Mouse (Mus musculus): ENCODE measurements around the gene Olfr1148. TPM values are rescaled to one million over a fixed set of nuclear protein-coding genes. Genes with fewer than 3 reads are reported as not detected.

Gene Olfr1148
- not detected in 2 replicates for total RNA-seq (2015)
- not detected in 2 replicates for total RNA-seq (2017)

GRCm38 (mm10) chr2:87830233-87830632 is at the start of gene Olfr1148:
TSS of gene Olfr1148 (plus strand) at chr2:87830533.
- ATAC-seq (replicated peaks; ENCODE audit: poor library complexity) = no peak

GRCm38 (mm10) chr2:87800292-87800691 is 30.0 kb upstream of the Olfr1148 start, which contains the start of gene Olfr1143:
TSS of gene Olfr1143 (plus strand) at chr2:87800592.
- ATAC-seq (replicated peaks; ENCODE audit: poor library complexity) = no peak

GRCm38 (mm10) chr2:87809522-87809921 is 20.8 kb upstream of the Olfr1148 start, which contains the start of gene Olfr1145:
TSS of gene Olfr1145 (plus strand) at chr2:87809822.
- ATAC-seq (replicated peaks; ENCODE audit: poor library complexity) = no peak

- ATAC-seq (replicated peaks; ENCODE audit: poor library complexity) = no peak
These were observed 13.4 kb downstream of the Olfr1148 start, which contains the start of gene Olfr1150-ps1 for GRCm38 (mm10) chr2:87843693-87844092. TSS of gene Olfr1150-ps1 (plus strand) at chr2:87843993.

- ATAC-seq (replicated peaks; ENCODE audit: poor library complexity) = no peak
These were observed 25.2 kb downstream of the Olfr1148 start, which contains the start of gene Olfr1151 for GRCm38 (mm10) chr2:87855562-87855961. TSS of gene Olfr1151 (plus strand) at chr2:87855862.

GRCm38 (mm10) chr2:87866192-87866591 is 35.9 kb downstream of the Olfr1148 start, which contains the start of gene Olfr1152:
TSS of gene Olfr1152 (plus strand) at chr2:87866492.
- no peak for ATAC-seq (replicated peaks; ENCODE audit: poor library complexity)

Other genes starting within 250 kb of the Olfr1148 start
- gene Olfr1130, start 224.3 kb upstream of the Olfr1148 start, total RNA-seq (2015) = not detected in 2 replicates
- not detected in 2 replicates for gene Olfr1130, start 224.3 kb upstream of the Olfr1148 start, total RNA-seq (2017)
- gene Olfr1131, start 203.4 kb upstream of the Olfr1148 start, total RNA-seq (2015) = not detected in 2 replicates
- gene Olfr1131, start 203.4 kb upstream of the Olfr1148 start, total RNA-seq (2017) = not detected in 2 replicates
- gene Olfr1132, start 193.0 kb upstream of the Olfr1148 start, total RNA-seq (2015) = not detected in 2 replicates
- not detected in 2 replicates for gene Olfr1132, start 193.0 kb upstream of the Olfr1148 start, total RNA-seq (2017)
- not detected in 2 replicates for gene Olfr1133, start 183.2 kb upstream of the Olfr1148 start, total RNA-seq (2015)
- not detected in 2 replicates for gene Olfr1133, start 183.2 kb upstream of the Olfr1148 start, total RNA-seq (2017)
- not detected in 2 replicates for gene Olfr1134, start 172.1 kb upstream of the Olfr1148 start, total RNA-seq (2015)
- not detected in 2 replicates for gene Olfr1134, start 172.1 kb upstream of the Olfr1148 start, total RNA-seq (2017)
- gene Olfr1135, start 156.9 kb upstream of the Olfr1148 start, total RNA-seq (2015) = not detected in 2 replicates
- not detected in 2 replicates for gene Olfr1135, start 156.9 kb upstream of the Olfr1148 start, total RNA-seq (2017)
- gene Olfr1136, start 136.6 kb upstream of the Olfr1148 start, total RNA-seq (2015) = not detected in 2 replicates
- gene Olfr1136, start 136.6 kb upstream of the Olfr1148 start, total RNA-seq (2017) = not detected in 2 replicates
- not detected in 2 replicates for gene Olfr1137, start 117.4 kb upstream of the Olfr1148 start, total RNA-seq (2015)
- gene Olfr1137, start 117.4 kb upstream of the Olfr1148 start, total RNA-seq (2017) = not detected in 2 replicates
- gene Olfr1138, start 90.6 kb upstream of the Olfr1148 start, total RNA-seq (2015) = not detected in 2 replicates
- not detected in 2 replicates for gene Olfr1138, start 90.6 kb upstream of the Olfr1148 start, total RNA-seq (2017)
- gene Olfr1140, start 86.8 kb upstream of the Olfr1148 start, total RNA-seq (2015) = not detected in 2 replicates
- not detected in 2 replicates for gene Olfr1140, start 86.8 kb upstream of the Olfr1148 start, total RNA-seq (2017)
- not detected in 2 replicates for gene Olfr1141, start 76.5 kb upstream of the Olfr1148 start, total RNA-seq (2015)
- not detected in 2 replicates for gene Olfr1141, start 76.5 kb upstream of the Olfr1148 start, total RNA-seq (2017)
- not detected in 2 replicates for gene Olfr152, start 51.0 kb upstream of the Olfr1148 start, total RNA-seq (2015)
- gene Olfr152, start 51.0 kb upstream of the Olfr1148 start, total RNA-seq (2017) = not detected in 2 replicates
- gene Olfr1143, start 29.9 kb upstream of the Olfr1148 start, total RNA-seq (2015) = not detected in 2 replicates
- gene Olfr1143, start 29.9 kb upstream of the Olfr1148 start, total RNA-seq (2017) = not detected in 2 replicates
- not detected in 2 replicates for gene Olfr1145, start 20.7 kb upstream of the Olfr1148 start, total RNA-seq (2015)
- not detected in 2 replicates for gene Olfr1145, start 20.7 kb upstream of the Olfr1148 start, total RNA-seq (2017)
- not detected in 2 replicates for gene Olfr1150-ps1, start 13.5 kb downstream of the Olfr1148 start, total RNA-seq (2015)
- not detected in 2 replicates for gene Olfr1150-ps1, start 13.5 kb downstream of the Olfr1148 start, total RNA-seq (2017)
- gene Olfr1151, start 25.3 kb downstream of the Olfr1148 start, total RNA-seq (2015) = not detected in 2 replicates
- gene Olfr1151, start 25.3 kb downstream of the Olfr1148 start, total RNA-seq (2017) = not detected in 2 replicates
- not detected in 2 replicates for gene Olfr1152, start 36.0 kb downstream of the Olfr1148 start, total RNA-seq (2015)
- gene Olfr1152, start 36.0 kb downstream of the Olfr1148 start, total RNA-seq (2017) = not detected in 2 replicates
- gene Olfr1153, start 64.4 kb downstream of the Olfr1148 start, total RNA-seq (2015) = not detected in 2 replicates
- not detected in 2 replicates for gene Olfr1153, start 64.4 kb downstream of the Olfr1148 start, total RNA-seq (2017)
- not detected in 2 replicates for gene Olfr1154, start 74.6 kb downstream of the Olfr1148 start, total RNA-seq (2015)
- not detected in 2 replicates for gene Olfr1154, start 74.6 kb downstream of the Olfr1148 start, total RNA-seq (2017)
- gene Olfr1155, start 114.6 kb downstream of the Olfr1148 start, total RNA-seq (2015) = not detected in 2 replicates
- not detected in 2 replicates for gene Olfr1155, start 114.6 kb downstream of the Olfr1148 start, total RNA-seq (2017)
- not detected in 2 replicates for gene Olfr1156, start 122.6 kb downstream of the Olfr1148 start, total RNA-seq (2015)
- not detected in 2 replicates for gene Olfr1156, start 122.6 kb downstream of the Olfr1148 start, total RNA-seq (2017)
- not detected in 2 replicates for gene Olfr1157, start 137.8 kb downstream of the Olfr1148 start, total RNA-seq (2015)
- not detected in 2 replicates for gene Olfr1157, start 137.8 kb downstream of the Olfr1148 start, total RNA-seq (2017)
- not detected in 2 replicates for gene Olfr74, start 144.1 kb downstream of the Olfr1148 start, total RNA-seq (2015)
- not detected in 2 replicates for gene Olfr74, start 144.1 kb downstream of the Olfr1148 start, total RNA-seq (2017)
- gene Olfr1158, start 159.6 kb downstream of the Olfr1148 start, total RNA-seq (2015) = not detected in 2 replicates
- not detected in 2 replicates for gene Olfr1158, start 159.6 kb downstream of the Olfr1148 start, total RNA-seq (2017)
- not detected in 2 replicates for gene Olfr1160, start 177.7 kb downstream of the Olfr1148 start, total RNA-seq (2015)
- not detected in 2 replicates for gene Olfr1160, start 177.7 kb downstream of the Olfr1148 start, total RNA-seq (2017)
- not detected in 2 replicates for gene Olfr1161, start 192.2 kb downstream of the Olfr1148 start, total RNA-seq (2015)
- not detected in 2 replicates for gene Olfr1161, start 192.2 kb downstream of the Olfr1148 start, total RNA-seq (2017)
- gene Olfr73, start 207.2 kb downstream of the Olfr1148 start, total RNA-seq (2015) = not detected in 2 replicates
- gene Olfr73, start 207.2 kb downstream of the Olfr1148 start, total RNA-seq (2017) = not detected in 2 replicates
- gene Olfr1162, start 220.6 kb downstream of the Olfr1148 start, total RNA-seq (2015) = not detected in 2 replicates
- not detected in 2 replicates for gene Olfr1162, start 220.6 kb downstream of the Olfr1148 start, total RNA-seq (2017)
- not detected in 2 replicates for gene Olfr1163, start 241.3 kb downstream of the Olfr1148 start, total RNA-seq (2015)
- gene Olfr1163, start 241.3 kb downstream of the Olfr1148 start, total RNA-seq (2017) = not detected in 2 replicates

Measured in megakaryocyte progenitor cell, adult 5-6 weeks (primary cell).